Mouse (Mus musculus) erythroblast, embryonic 14.5 days (primary cell): ENCODE measurements around the gene Lefty2.

ENCODE experiments used
- GATA1 ChIP-seq: IDR thresholded peaks from 2 replicates; pipeline ENCODE4 v1.6.1; 2012; ENCODE audit warnings: low read length, inconsistent platforms, mixed read lengths
- TAL1 ChIP-seq: IDR thresholded peaks from 3 replicates; pipeline ENCODE4 v1.6.1; 2012; ENCODE audit warnings: low read length, inconsistent platforms, mixed read lengths

GRCm38 (mm10) chr1:180912792-180913191 lies 19.9 kb downstream of the Lefty2 start:
- TF ChIP-seq GATA1 (no peak), TAL1 (no peak)
